Mouse (Mus musculus): ENCODE measurements around the gene Nupr1.
A peak's percentile ranks its signal among the peaks of the same experiment; 100 is the strongest.

Nupr1 gene

DNA sequence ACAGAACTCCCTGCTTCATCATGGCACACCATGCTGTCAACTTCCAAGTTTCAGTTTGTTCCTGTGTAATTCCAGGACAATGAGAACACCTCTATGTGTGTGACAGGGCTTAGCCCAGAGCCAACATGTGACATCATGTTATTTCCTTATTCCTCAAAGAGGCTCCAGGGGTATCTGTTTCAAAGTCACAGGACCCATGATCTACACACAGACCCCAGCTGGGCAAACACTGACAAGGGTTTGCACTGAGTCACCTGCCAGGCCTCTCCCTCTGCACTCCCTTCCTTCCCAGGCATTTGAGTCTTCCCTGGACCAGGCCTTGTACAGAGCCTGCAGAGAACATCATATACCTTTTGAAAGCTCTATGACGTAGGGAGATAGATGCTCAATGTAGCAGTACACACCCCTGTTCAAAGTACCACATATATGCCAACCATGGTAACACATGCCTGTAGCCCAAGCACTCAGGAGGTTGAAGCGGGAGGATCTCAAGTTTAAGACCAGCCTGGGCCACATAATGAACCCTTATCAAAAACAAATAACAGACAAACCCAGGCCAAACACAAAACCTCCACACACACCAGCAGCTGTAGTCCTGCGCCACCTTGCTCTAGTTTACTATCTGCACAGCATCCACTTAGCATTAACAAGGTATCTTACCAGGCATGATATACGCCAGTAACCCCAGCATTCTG, at the start of gene Nupr1:
Nupr1 (minus strand) TSS at position 38 of the 695 bp plus-strand sequence.
- DNase-seq (ENCODE audit: low read depth, low spot score) = no peak

DNA sequence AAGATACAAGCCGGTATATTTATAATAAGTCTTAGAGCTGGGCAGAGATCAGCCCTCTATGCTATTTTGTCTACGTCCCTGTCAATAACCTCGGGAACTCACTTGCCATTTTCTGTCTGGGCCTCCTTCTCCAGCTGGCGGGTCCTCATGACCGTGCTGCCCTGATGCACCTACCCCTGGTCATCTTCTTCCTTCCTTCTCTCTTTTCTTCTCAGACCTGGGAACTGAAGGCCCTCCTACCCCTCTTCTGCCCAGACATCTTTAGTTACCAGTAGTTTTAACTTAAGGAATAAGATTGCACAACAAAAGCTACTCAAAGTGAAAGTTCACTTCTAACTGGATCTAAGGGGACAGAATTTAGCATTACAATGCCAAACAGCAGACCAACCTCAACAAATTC, 49.0 kb upstream of the Nupr1 start:
- no peak for DNase-seq (ENCODE audit: low read depth, low spot score)

- DNase-seq (ENCODE audit: low read depth, low spot score) = no peak
These were observed 48.1 kb upstream of the Nupr1 start for GRCm38 (mm10) chr7:126678545-126679341.

- DNase-seq (ENCODE audit: low read depth, low spot score) = no peak
These were observed 46.1 kb upstream of the Nupr1 start for GRCm38 (mm10) chr7:126676631-126677220.

- DNase-seq (ENCODE audit: low read depth, low spot score) = no peak
These were observed 45.5 kb upstream of the Nupr1 start, which contains the start of gene Sult1a1 for GRCm38 (mm10) chr7:126676207-126676606. TSS of gene Sult1a1 (minus strand) at chr7:126676432.

- DNase-seq (ENCODE audit: low read depth, low spot score) = no peak
These were observed 44.4 kb upstream of the Nupr1 start for GRCm38 (mm10) chr7:126675104-126675503.

DNA sequence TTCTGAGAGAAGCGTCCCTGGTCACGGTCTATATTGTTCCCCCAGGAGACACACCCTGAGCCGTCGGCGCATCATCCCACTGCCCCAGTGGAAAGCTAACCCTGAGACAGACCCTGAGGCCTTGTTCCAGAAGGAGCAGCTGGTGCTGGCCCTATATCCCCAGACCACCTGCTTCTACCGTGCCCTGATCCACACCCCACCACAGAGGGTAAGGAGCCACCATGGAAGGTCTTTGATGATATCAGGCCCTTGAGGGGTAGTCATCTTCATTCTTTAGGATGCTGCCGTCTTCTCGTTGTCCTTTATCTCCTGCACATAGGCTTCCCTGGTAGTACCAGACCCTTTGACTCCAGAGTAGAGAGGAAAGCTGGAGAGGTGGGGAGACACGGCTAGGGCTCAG, 41.5 kb upstream of the Nupr1 start:
- no peak for DNase-seq (ENCODE audit: low read depth, low spot score)

GRCm38 (mm10) chr7:126670152-126670551, 39.5 kb upstream of the Nupr1 start:
- DNase-seq (ENCODE audit: low read depth, low spot score) = no peak

DNA sequence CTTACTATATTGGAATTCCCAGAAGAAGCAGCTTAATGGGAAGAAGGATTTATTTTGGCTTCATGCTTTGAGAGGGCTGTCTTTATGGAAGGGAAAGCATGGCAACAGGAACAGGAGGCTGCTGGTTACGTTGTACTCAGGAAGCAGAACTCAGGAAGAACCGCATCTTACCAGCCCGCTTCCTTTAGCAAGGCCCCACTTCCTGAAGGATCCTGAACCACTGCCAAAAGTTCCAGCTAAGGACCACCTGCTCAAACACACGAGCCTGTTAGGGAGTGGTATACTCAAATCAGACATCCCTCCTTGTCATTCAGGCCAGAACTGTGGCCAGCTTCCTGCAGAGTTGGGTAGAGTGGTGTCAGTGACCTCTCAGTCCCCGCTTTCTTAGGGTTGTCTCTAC, 37.8 kb upstream of the Nupr1 start:
- no peak for DNase-seq (ENCODE audit: low read depth, low spot score)

- no peak for DNase-seq (ENCODE audit: low read depth, low spot score)
These were observed 36.9 kb upstream of the Nupr1 start for GRCm38 (mm10) chr7:126667495-126668090.

GRCm38 (mm10) chr7:126665269-126665668, 34.6 kb upstream of the Nupr1 start:
- no peak for DNase-seq (ENCODE audit: low read depth, low spot score)

- no peak for DNase-seq (ENCODE audit: low read depth, low spot score)
These were observed 33.0 kb upstream of the Nupr1 start for GRCm38 (mm10) chr7:126663646-126664045.

GRCm38 (mm10) chr7:126659771-126660170, 29.1 kb upstream of the Nupr1 start:
- no peak for DNase-seq (ENCODE audit: low read depth, low spot score)

DNA sequence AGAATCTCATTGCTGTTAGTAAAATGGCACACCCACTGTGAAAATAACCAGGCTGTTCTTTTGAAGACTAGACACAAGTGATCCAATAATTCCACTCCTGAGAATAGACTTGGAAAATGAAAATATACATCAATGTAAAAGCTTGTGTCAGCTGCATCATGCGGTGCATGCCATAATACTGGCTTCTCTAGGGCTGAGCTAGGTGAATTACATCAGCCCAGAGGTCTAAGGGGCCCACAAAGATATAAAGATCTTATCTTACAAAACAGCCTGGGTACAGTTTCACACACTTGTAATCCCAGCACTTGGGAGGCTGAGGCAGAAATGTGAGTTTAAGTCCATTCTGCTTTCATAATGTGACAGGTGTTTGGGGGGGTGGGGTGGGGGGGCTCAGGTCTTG, 26.9 kb upstream of the Nupr1 start:
- DNase-seq (ENCODE audit: low read depth, low spot score) = no peak

DNA sequence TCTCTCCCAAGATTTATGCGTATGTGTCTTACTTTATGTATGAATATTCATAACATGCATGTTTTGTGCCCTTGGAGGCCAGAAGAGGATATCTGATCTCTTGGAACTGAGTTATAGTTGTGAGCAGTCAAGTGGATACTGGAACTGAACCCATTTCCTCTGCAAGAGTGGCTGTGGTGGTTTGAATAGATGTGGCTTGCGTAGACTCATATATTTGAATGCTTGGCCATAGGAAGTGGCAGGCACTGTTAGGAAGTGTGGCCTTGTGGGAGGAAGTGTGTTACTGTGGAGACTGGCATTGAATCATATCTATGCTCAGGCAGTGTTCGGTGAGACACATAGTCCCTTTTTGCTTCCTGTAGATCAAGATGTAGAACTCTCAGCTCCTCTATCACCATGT, 25.0 kb upstream of the Nupr1 start:
- peak; percentile 61 for DNase-seq (ENCODE audit: low read depth, low spot score)

DNA sequence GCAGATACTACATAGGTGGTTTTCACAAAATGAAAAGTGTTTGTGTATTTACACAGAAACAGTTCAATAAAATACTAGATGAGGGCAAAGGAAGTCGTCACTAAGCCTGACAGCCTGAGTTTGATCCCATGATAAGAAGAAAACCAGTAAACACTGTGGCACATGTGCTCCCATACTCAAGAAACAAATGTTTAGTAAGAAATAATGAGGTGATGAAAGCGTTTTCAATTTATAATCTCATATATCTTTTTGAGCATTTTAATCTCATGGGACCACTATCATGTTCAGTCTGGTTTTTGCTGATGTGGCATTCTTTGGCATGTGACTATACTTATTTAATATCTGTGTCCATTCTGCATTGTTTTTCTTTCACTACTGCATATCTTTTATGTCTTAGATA, 23.3 kb upstream of the Nupr1 start:
- peak; percentile 34 for DNase-seq (ENCODE audit: low read depth, low spot score)

DNA sequence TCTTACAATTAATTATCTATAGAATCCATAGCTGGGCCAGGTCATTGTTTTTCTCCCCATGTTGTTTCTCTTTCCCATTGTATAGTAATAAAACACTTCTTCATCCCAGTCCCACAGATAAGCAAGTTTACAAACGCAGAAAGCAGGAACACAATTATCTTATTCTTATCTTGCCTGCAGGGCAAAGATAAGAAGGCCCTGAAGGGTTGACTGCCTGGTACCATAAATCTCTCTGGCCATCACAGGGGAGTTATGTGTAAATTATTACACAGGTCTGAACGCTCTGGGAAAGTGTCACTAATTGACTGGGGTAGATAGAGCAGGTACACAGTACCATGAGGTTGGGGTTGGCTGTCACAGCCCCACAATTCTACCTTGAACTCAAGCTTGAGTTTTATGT, 20.2 kb upstream of the Nupr1 start:
- no peak for DNase-seq (ENCODE audit: low read depth, low spot score)

DNA sequence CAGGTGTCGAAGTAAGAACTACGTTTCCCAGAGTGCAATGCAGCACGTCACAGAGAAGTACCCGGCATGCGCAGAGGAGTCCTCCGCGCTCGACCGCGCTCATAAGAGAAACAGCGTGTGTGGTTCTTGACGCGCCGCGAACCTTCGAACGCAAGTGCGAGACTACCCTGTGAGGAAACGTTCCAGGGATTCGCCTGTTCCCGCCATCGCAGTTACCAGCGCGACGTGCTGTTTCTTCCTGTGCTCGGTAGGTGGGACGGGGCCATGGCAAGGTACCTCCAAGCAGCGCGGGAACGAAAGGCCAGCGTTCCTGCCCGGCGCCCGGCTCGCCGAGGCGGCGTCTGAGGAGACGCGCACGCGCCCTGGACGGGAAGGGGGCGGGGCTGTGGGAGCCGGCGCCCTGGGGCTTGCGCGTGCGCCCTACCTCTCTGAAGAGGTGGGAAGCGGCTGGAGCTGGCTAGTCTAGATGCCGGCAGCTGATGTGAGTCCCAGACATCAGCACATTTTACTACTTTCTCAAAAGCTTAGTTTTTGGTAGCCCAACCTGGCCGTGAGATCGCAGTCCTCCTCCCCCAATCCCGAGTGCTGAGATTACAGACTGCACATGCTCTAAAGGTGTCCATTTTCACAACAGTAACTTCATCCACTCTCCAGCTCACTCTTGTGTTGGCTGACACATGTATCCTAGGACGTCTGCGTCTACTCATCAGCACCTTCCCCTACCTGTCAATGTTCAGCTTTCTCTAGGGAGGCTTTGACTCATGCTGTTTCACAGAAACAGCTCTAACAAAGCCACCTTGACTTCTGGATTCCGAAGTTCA, 18.8 kb upstream of the Nupr1 start, which contains the start of gene Sgf29:
Sgf29 (plus strand) TSS at position 79 of the 821 bp plus-strand sequence.
- peak; percentile 96 for DNase-seq (ENCODE audit: low read depth, low spot score)

GRCm38 (mm10) chr7:126648486-126648885, 17.8 kb upstream of the Nupr1 start:
- peak; percentile 40 for DNase-seq (ENCODE audit: low read depth, low spot score)

DNA sequence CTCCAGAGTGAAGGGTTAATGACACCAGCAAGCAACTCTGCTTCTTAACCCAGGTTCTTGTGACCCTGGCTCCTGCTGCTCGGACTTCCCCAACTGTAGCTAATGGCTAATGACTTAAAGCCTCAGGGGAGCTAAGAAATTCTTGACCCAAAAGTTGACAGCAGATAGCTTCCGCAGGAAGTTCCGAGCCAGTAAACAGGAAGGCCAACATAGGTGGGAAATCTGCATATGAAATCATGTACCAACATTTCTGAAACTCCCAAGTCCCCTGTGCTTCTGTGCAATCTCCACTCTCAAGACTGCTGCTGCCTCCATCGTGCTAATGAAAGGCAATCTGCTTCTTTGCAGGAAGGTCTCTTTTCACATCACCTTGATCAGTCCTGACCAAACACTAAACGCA, 15.0 kb upstream of the Nupr1 start:
- DNase-seq (ENCODE audit: low read depth, low spot score) = no peak

DNA sequence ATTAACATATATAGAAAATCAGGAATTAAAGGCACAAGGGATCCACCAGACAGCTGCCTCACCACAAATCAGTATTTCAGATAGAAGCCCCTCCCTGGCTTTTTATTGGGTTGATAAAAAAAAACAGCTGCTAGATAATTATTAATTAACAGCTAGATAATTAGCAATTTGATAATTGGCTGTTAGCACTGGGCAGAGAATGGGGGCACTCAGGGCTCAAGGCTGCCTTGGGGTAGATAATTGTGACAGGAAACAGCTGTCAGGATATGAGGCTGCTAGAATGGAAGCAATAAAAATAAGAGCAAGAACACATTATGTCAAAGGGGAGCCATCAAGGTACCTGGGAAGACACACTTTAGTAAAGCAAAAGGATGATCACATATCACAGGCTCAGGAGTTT, 14.3 kb upstream of the Nupr1 start:
- no peak for DNase-seq (ENCODE audit: low read depth, low spot score)

All from CD4-positive, CD25-positive, alpha-beta regulatory T cell, adult 2 months (primary cell).